Mouse (Mus musculus) frontal cortex, postnatal 10 days (tissue): Measurements from ENCODE around the gene Tap1.
A peak's percentile ranks its signal among the peaks of the same experiment; 100 is the strongest.
"Not testable (repeated sequence)": the region's sequence is repeated elsewhere in the genome, so short reads cannot be mapped to it uniquely, and the experiment has no call there.

Experiments used
- DNase-seq, 2 experiments: peaks; one replicate each; pipeline ENCODE4 v3.0.0; 2022; ENCODE audit warnings: low spot score in 2 of 2, mixed read lengths in 1 of 2

The Tap1 gene

DNA sequence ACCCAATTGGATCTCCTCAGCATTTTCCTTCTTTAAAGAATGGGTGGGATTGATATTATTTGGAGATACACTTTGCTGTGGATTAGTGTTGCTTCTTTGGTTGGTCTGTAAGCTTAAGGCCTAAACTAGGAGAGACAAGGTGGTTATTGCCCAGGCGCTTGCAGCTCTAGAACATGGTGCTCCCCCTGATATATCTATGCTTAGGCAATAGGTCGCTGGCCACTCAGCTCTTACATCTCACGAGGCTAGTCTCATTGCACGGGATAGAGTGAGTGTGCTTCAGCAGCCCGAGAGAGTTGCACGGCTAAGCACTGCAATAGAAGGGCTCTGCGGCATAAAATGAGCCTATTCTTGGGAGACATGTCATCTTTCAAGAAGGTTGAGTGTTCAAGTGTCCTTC, 44.7 kb downstream of the Tap1 start:
- not testable (repeated sequence) for DNase-seq

DNA sequence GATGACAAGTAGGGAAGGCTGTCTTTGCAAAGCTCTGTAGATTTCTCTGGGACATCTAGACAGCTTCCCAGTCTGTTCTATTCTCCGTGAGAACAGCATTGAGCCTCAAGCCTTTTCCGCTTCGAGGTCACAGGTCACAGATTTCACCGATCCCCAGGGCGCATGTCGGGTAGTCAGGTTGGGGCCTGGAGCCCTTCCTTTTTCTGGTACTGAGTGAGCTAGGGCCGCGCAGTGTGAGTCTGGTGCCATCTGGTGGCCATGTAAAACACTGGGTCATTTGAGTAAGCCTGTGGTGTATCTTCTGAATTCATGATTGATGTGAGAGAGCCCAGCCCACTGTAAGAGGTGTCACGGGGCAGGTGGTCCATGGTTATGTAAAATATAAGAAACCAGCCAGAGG, 47.6 kb downstream of the Tap1 start:
- peak in 1 of 2 experiments; percentile 69 for DNase-seq

DNA sequence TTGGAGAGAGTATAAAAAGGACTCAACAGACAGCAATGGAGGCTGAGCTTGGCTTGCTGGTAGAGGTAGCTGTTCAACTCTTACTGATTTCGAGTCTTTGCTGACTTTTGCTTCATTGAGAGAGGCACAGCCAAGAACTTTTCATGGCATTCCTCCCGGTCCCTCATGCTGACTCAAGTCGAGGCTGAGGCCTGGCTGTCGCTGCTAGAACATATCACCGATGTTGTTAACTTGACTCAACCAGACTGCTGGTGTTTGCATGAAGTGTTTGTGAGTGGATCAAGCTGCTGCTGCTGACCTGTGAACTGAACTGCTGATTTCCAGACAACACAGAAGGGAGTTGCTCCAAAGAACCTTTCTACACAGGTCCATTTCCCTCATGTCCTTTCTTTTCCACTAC, 49.3 kb downstream of the Tap1 start:
- DNase-seq = no peak

DNA sequence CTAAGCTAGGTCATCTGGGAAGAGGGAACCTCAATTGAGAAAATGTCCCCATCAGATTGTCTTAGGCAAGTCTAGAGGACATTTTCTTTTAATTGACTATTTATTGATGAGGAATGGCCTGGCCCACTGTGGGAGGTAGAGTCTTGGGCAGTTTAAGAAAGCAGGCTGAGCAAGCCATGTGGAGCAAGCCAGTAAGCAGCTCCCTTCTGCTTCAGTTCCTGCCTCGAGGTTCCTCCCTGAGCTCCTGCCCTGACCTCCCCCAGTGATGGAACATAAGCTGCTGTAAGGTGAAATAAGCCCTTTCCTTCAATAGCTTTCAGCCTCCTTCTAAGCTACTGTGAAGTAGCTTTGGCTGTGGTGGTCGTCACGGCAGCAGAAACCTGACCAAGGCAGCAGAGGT, 50.4 kb downstream of the Tap1 start:
- DNase-seq = no peak

DNA sequence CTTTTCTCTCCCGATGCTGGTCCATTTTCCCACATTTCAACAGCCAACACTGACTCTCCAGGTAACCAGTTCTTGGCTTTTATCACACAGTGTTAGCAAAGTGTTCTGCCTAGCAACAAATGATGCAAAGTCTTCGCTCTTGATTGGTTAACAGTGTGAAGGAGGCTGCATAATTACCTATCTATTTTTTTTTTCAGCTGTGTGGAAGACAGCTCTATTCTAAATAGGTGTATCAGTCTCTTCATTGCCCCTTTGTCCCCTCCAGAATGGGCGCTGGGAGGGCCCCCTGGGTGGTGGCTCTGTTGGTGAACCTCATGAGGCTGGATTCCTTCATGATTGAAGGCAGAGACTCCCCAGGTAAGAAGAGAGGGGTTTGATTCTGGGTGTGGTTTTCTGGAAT, 51.4 kb downstream of the Tap1 start, which contains the start of gene H2-Ob:
Gene H2-Ob, plus strand, starts transcription at position 198 of the 400 bp plus-strand sequence.
- no peak for DNase-seq

DNA sequence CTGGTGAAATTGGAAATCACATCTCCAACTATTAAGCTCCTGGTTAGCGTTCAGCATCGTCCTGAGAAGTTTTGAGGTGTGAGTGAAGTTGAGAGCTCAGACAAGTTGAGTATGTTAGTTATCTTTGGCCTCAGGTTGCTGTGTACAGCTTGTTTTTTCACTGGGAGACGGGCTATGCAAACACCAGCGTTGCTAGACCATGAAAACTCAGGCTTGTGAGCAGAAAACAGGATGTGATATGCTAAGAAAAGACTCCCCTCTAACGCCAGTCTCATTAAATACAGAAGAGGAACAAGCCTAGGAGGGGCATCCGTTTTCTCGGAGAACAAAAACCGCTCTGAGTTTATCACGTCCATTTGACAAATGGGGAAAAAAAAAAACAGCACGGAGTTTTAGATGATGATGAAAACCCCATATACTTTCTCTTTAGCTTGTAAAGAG, 52.3 kb downstream of the Tap1 start:
- no peak for DNase-seq

DNA sequence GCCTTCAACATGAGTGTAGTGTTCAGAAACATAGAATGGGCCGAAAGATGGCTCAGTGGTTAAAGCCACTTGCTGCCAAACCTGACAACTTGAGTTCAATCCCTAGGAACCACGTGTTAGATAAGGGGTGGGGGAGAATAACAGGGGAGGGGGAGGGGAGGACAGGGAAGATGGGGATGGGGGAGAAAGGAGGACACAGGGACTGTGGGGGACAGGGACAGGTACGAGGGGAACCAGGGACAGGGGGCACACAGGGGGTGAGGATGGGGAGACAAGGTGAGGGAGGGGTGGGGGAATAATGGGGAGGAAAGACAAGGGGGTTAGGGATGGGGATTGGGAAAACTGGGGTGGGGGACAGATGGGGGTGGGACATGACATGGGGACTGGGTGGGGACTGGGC, 53.0 kb downstream of the Tap1 start:
- no peak for DNase-seq

DNA sequence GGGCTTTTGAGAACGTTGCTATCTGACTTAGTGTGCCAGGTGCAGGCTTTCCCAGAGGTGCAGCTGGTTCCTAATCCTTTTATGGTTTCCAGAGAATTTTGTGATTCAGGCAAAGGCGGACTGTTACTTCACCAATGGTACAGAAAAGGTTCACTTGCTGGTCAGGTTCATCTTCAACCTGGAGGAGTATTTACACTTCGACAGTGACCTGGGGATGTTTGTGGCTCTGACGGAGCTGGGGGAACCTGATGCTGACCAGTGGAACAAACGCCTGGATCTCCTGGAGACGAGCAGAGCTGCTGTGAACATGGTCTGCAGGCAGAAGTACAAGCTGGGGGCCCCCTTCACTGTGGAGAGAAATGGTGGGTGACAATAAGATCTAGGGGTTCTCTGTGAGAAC, 53.6 kb downstream of the Tap1 start:
- DNase-seq = no peak

DNA sequence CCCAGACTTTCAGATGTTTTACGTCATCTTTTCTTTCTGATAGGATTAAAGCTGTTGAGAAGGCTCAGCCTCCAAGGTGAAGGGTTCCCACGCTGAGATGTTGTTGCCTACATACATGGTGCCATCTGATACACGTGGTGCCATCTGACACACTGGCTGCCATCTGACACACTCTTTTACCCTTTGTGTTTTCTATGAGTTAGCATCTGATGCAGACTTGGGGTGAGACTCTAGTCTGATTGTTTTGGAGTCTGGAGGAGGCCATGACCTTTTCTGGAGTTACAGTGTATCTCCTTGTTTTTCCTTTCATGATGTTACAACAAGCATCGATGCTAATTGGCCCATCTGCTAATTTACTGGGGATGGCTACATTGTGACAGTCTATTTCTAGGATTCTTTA, 57.3 kb downstream of the Tap1 start:
- no peak for DNase-seq
